Mouse (Mus musculus) small intestine, adult 2 months (tissue): ENCODE results near the gene Med26. TPM values are rescaled to one million over a fixed set of nuclear protein-coding genes. Genes with fewer than 3 reads are reported as not detected.

ENCODE experiments used
- H3K27ac ChIP-seq: fragments of 200-500 bp; 2 replicates; pipeline ENCODE4 v1.5.1; 2012; ENCODE audit warnings: low read depth, low read length, control low read depth, inconsistent platforms; ENCODE audit not compliant: insufficient read depth
- H3K27me3 ChIP-seq: fragments of 200-500 bp; 2 replicates; pipeline ENCODE4 v1.6.1; 2012; ENCODE audit warnings: mild to moderate bottlenecking, moderate library complexity, low read length, inconsistent platforms; ENCODE audit not compliant: control insufficient read depth, insufficient read depth
- H3K36me3 ChIP-seq: fragments of 200-500 bp; 2 replicates; pipeline ENCODE4 v1.6.1; 2012; ENCODE audit warnings: mild to moderate bottlenecking, low read length, control low read depth, inconsistent platforms; ENCODE audit not compliant: control insufficient read depth, insufficient read depth
- H3K4me1 ChIP-seq: fragments of 200-500 bp; 2 replicates; pipeline ENCODE4 v1.6.1; 2012; ENCODE audit warnings: low read length, inconsistent platforms, mixed read lengths; ENCODE audit not compliant: control insufficient read depth, insufficient read depth, insufficient read length
- H3K4me3 ChIP-seq: fragments of 200-500 bp; 2 replicates; pipeline ENCODE4 v1.5.1; 2012; ENCODE audit warnings: low read depth, mild to moderate bottlenecking, control low read depth, inconsistent platforms, low read length, moderate library complexity
- CTCF ChIP-seq: fragments of 200-500 bp; IDR thresholded peaks from 2 replicates; pipeline ENCODE4 v1.5.1; 2012; ENCODE audit warnings: low read depth, mild to moderate bottlenecking, control low read depth, inconsistent platforms, low read length, moderate library complexity, mixed read lengths; ENCODE audit not compliant: insufficient replicate concordance, insufficient read length; ENCODE audit errors: extremely low read depth
- POLR2A ChIP-seq: fragments of 200-500 bp; IDR thresholded peaks from 2 replicates; pipeline ENCODE4 v1.6.1; 2012; ENCODE audit warnings: low read depth, mild to moderate bottlenecking, control low read depth, inconsistent platforms, low read length, moderate library complexity
- WGBS: fragments of 180-500 bp; shearing (Covaris S2); methylation state at CpG from one replicate; pipeline ENCODE4 v1.1.7; 2018; 5-methylcytosine and 5-hydroxymethylcytosine counted together
- polyA plus RNA-seq: library from polyadenylated mRNA; depleted of rRNA; stranded (reverse); fragments of >200 nt; gene quantifications from 2 replicates; pipeline ENCODE4 v1.2.3, GENCODE M21; 2012; rRNA removed

Gene Med26
- polyA plus RNA-seq = 7.8 and 15.1 TPM in 2 replicates

GRCm38 (mm10) chr8:72547802-72548643 is at the start of gene Med26:
TSS of gene Med26 (minus strand) at chr8:72548270.
- no peaks in the 10 kb centered on the region for H3K36me3 ChIP-seq
- peak within 1 kb of the TSS; percentile 79 for H3K4me3 ChIP-seq
- peak within 1 kb of the TSS; percentile 76 for H3K27ac ChIP-seq
- H3K27me3 ChIP-seq = no peaks in the 10 kb centered on the region
- WGBS = under 1% methylated on average over 91 of the region's 92 CpGs
- peak; percentile 58 for TF ChIP-seq POLR2A
- TF ChIP-seq CTCF = no peak
- H3K4me1 ChIP-seq = no peaks in the 10 kb centered on the region; the same call in 1 of the 2 replicates

GRCm38 (mm10) chr8:72590198-72590597 is 42.1 kb upstream of the Med26 start:
- H3K27me3 ChIP-seq = no peaks in the 10 kb centered on the region
- no peak for TF ChIP-seq CTCF
- no peak for TF ChIP-seq POLR2A
- no peak overlapping the region for H3K27ac ChIP-seq
- 49% methylated on average over 2 of the region's 2 CpGs for WGBS
- no peaks in the 10 kb centered on the region for H3K4me1 ChIP-seq
- H3K36me3 ChIP-seq = no peaks in the 10 kb centered on the region
- no peak overlapping the region for H3K4me3 ChIP-seq

- H3K4me3 ChIP-seq = no peak overlapping the region
- TF ChIP-seq POLR2A = no peak
- TF ChIP-seq CTCF = no peak
- WGBS = 78% methylated on average over 7 of the region's 7 CpGs
- H3K36me3 ChIP-seq = no peaks in the 10 kb centered on the region
- H3K27me3 ChIP-seq = no peaks in the 10 kb centered on the region
- H3K27ac ChIP-seq = no peak overlapping the region
- H3K4me1 ChIP-seq = no peaks in the 10 kb centered on the region
These were observed 41.2 kb upstream of the Med26 start for GRCm38 (mm10) chr8:72589286-72589685.

GRCm38 (mm10) chr8:72588865-72589264 is 40.8 kb upstream of the Med26 start:
- 89% methylated on average over 10 of the region's 10 CpGs for WGBS
- Histone ChIP-seq H3K4me3 (no peak overlapping the region), H3K27ac (no peak overlapping the region), H3K4me1 (no peaks in the 10 kb centered on the region), H3K27me3 (no peaks in the 10 kb centered on the region), H3K36me3 (no peaks in the 10 kb centered on the region)
- TF ChIP-seq POLR2A (no peak), CTCF (no peak)

- TF ChIP-seq CTCF (no peak), POLR2A (no peak)
- WGBS = 67% methylated on average over 6 of the region's 6 CpGs
- H3K36me3 ChIP-seq = no peaks in the 10 kb centered on the region
- no peak overlapping the region for H3K4me3 ChIP-seq
- H3K4me1 ChIP-seq = no peaks in the 10 kb centered on the region
- H3K27me3 ChIP-seq = no peaks in the 10 kb centered on the region
- no peak overlapping the region for H3K27ac ChIP-seq
These were observed 39.7 kb upstream of the Med26 start for GRCm38 (mm10) chr8:72587806-72588205.

GRCm38 (mm10) chr8:72584390-72584789 is 36.3 kb upstream of the Med26 start:
- Histone ChIP-seq H3K4me1 (no peaks in the 10 kb centered on the region), H3K4me3 (no peak overlapping the region), H3K27ac (no peak overlapping the region), H3K27me3 (no peaks in the 10 kb centered on the region), H3K36me3 (no peaks in the 10 kb centered on the region)
- WGBS = 74% methylated on average over 6 of the region's 6 CpGs
- TF ChIP-seq CTCF = no peak
- TF ChIP-seq POLR2A = no peak

GRCm38 (mm10) chr8:72583056-72583771 is 35.1 kb upstream of the Med26 start:
- Histone ChIP-seq H3K36me3 (no peaks in the 10 kb centered on the region), H3K4me3 (no peak overlapping the region), H3K27me3 (no peaks in the 10 kb centered on the region), H3K4me1 (no peaks in the 10 kb centered on the region), H3K27ac (no peak overlapping the region; the same call in 1 of the 2 replicates)
- WGBS = 69% methylated on average over 7 of the region's 7 CpGs
- TF ChIP-seq POLR2A (no peak), CTCF (no peak)
